Mouse (Mus musculus) embryonic fibroblast, embryonic 13.5 days (primary cell): ENCODE data around the gene C130073F10Rik.
"Not testable (repeated sequence)": the region's sequence is repeated elsewhere in the genome, so short reads cannot be mapped to it uniquely, and the experiment has no call there.

Experiments used
- CTCF ChIP-seq: IDR thresholded peaks from 2 replicates; pipeline ENCODE4 v1.5.1; 2011; ENCODE audit warnings: mild to moderate bottlenecking, control low read depth, low read length, moderate library complexity, borderline replicate concordance; ENCODE audit not compliant: insufficient read depth
- POLR2A ChIP-seq: IDR thresholded peaks from 2 replicates; pipeline ENCODE4 v1.6.1; 2011; ENCODE audit warnings: low read depth, mild to moderate bottlenecking, control low read depth, low read length, moderate library complexity

GRCm38 (mm10) chr4:101908821-101909220 is 15.2 kb upstream of the C130073F10Rik start, which contains the start of gene Gm12800:
- TF ChIP-seq POLR2A, CTCF: not testable (repeated sequence)
